Mouse (Mus musculus) left cerebral cortex, postnatal 14 days (tissue): ENCODE measurements around the gene Ube2t. TPM values are rescaled to one million over a fixed set of nuclear protein-coding genes. Genes with fewer than 3 reads are reported as not detected.

Source experiments
- DNase-seq, 2 experiments: peaks; one replicate each; pipeline ENCODE4 v3.0.0; 2021 to 2022; ENCODE audit warnings: low spot score in 2 of 2, mixed read lengths in 1 of 2
- intact Hi-C: fragments of 180-260 bp; cut with DNase I; formaldehyde crosslinking; loops from one replicate; pipeline ENCODE4 v1.15.1; 2025
- long read RNA-seq, 2 experiments: library from polyadenylated mRNA; stranded (forward); transcript quantifications; one replicate each; pipeline ENCODE4 v2.0.0; 2021
- total RNA-seq, 2 experiments: library from RNA; stranded (reverse); gene quantifications; 2 replicates each; pipeline ENCODE4 v1.2.3; 2021

Ube2t gene
- 1 to 10 TPM; 2.7 to 3.4 TPM for total RNA-seq
- long read RNA-seq, experiment 1, partial matches to known transcripts: 0 of 3 reads
- long read RNA-seq, experiment 1, other reads (novel, unspliced or antisense): 2 of 3 reads
- long read RNA-seq, experiment 2, partial matches to known transcripts: 0 of 1 reads
- long read RNA-seq, experiment 2, other reads (novel, unspliced or antisense): 1 of 1 reads

- peak; percentile 96 for DNase-seq
- intact Hi-C loops: no loop called here
Observed at GRCm38 (mm10) chr1:134962053-134962803, at the start of gene Ube2t. Gene Ube2t, plus strand, starts transcription at chr1:134962565.

GRCm38 (mm10) chr1:134913535-134913934 is 48.8 kb upstream of the Ube2t start:
- intact Hi-C loops: no loop called here
- DNase-seq: no peak

GRCm38 (mm10) chr1:134915421-134915820 is 46.9 kb upstream of the Ube2t start:
- intact Hi-C loops: loop anchor here (5.0 kb wide), 1 partner anchor 37 kb away; no protein-coding TSS in a partner anchor
- no peak for DNase-seq

GRCm38 (mm10) chr1:134919010-134919409 is 43.4 kb upstream of the Ube2t start:
- intact Hi-C loops: loop anchor here (5.0 kb wide), 1 partner anchor 33 kb away; no protein-coding TSS in a partner anchor
- no peak for DNase-seq

GRCm38 (mm10) chr1:134932431-134932830 is 29.9 kb upstream of the Ube2t start:
- DNase-seq: no peak
- intact Hi-C loops: no loop called here

- no peak for DNase-seq
- intact Hi-C loops: no loop called here
Observed at GRCm38 (mm10) chr1:134936335-134936734, 26.0 kb upstream of the Ube2t start.

DNA sequence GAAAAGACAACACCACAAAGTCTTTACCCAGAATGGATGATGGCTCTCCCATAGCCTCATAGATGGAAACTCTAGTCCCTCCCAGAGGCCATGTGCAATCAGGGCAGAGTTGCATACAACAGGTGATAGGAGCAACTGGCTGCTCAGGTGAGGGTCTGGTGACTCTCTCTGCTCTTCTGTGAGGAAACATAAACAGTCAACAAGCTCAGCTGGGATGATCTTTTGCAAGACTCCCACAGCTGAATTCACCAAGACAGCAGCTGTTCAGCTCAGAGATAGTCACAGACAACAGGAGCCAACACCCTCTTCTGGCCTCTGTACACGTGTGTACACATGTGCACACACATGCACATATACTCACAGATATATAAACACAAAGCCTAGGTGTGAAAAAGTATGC is 24.1 kb upstream of the Ube2t start:
- no peak for DNase-seq
- intact Hi-C loops: no loop called here

DNA sequence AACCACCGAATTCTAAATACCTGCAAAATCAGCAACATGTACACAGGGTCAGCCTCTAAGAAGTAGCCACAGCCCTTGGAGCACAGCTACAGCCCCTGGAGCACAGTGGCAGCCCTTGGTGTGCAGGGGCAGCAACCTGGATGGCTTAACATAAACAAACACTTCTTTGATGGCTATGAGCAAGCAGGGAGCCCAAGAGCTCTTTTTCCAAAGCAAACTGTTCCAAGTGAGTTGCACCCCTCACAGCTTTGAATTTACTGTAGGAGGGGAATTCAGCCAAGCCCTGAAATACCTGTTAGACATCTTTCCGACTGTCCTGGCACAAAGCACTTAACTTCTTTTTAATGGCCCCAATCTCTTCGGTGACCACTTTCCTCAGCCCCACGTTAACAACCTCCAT is 21.5 kb upstream of the Ube2t start:
- intact Hi-C loops: no loop called here
- DNase-seq: no peak

DNA sequence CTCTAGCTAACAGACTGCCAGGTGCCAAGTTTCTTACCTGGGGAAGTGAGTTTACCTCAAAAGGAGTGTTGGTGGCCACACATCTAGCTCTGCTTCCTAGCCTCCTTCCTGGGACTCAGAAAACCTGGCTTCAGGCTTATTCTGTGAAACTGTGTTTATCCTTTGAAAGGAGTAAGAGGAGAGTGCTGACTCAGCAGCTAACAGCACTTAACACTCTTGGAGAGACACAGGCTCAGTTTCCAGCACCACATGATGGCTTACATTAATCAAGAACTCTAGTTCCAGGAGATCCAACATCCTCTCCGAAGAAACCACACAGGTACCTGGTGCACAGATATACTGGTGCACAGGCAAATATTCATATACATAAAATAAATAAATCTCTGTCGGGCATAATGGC is 19.5 kb upstream of the Ube2t start:
- intact Hi-C loops: no loop called here
- DNase-seq: no peak

- DNase-seq: no peak
- intact Hi-C loops: no loop called here
Observed at GRCm38 (mm10) chr1:134947590-134947989, 14.8 kb upstream of the Ube2t start.

DNA sequence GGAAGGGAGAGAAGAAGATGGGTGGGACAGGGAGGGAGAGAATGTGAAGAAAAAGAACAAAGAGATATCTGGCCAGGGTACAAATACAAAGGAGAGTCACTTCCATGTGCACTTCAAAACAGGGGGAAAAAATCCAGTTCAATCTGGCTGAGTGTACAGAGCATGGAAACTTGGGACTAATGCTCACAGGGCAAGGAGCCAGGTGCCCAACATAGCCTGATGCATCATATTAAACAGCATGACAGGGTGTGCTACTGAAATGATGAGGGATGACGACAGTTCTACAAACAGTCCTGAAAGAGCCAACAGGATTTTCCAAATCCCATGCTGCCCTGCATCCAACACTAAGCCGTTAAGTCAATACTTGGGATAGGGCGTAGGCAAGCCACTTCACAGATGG is 12.4 kb upstream of the Ube2t start:
- no peak for DNase-seq
- intact Hi-C loops: loop anchor here (5.0 to 10.0 kb wide), 2 partner anchors 33 to 85 kb away; no protein-coding TSS in a partner anchor

DNA sequence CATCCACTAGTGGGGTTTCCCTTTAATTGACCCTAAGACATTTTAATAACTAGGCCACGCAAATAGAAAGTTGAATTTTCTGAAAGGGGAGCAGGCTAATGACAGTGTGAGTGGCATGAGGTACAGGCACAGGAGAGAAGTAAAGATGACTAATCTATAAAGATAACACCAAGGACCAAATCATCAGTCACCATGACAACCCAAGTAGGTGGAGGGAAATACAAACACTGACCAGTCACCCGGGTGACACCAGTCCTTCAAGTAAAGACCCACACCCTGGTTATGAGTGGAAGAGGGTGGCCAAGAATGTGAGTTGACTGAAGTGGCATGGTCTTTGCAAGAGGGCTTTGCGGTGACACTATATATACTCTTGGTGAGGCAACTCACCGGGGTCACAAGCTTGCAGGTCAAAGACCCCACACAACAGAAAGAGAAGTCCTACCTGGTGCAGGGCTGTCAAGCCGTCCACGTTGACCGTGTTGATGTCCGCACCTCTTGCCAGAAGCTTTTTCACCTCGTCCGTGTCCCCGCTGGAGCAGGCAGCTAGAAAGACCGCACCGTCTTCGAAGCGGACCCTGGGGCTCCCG is 7.2 kb upstream of the Ube2t start:
- no peak for DNase-seq
- intact Hi-C loops: loop anchor here (10.0 kb wide), 1 partner anchor 90 kb away; no protein-coding TSS in a partner anchor

DNA sequence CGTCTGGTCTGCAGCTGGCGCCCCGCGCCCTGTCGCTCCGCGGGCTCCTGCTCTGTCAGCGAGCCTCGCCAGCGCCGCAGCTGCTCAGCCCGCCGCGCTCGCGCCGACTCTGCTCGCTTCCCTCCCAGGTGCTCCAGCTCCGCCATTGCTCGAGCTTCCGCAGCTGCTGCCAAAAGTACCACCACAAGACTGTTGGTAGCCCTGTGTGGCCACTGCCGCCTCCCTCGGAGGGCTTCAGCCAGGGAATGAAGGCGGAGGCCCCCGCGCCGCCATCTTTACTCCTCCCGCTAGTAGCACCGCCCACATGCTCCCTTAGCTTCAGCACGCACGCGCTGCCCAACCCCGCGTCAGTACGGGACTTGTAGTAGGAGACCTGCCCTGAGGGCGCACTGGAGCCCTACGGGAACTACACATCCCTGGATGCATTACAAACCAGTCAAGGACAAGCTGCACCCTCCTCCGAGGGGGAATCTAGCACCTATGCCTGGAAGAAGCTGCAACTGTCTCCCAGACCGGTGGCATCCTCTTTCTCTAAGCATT is 6.7 kb upstream of the Ube2t start, which contains the start of gene Ppp1r12b:
TSS of gene Ppp1r12b (minus strand) at position 306 of the 540 bp plus-strand sequence.
- intact Hi-C loops: loop anchor here (10.0 kb wide), 1 partner anchor 91 kb away; no protein-coding TSS in a partner anchor
- peak; percentile 98 to 99 for DNase-seq

DNA sequence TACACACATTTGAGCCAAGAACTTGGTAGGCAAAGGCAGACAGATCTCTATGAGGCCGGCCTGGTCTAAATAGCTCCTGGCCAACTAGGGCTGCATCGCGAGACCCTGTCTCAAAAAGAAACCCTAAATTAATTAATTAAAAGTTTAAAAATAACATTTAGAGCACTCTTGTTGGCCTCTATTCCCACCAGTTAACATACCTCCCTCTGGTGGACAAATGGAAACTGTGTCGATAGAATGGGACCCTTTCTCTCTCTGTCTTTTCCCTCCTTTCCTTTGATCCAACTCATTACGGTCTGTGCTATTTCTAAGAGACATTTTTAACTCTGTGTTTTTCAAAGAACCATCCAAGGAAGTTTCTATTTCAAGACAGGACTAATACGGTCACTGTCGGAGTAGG is 1.7 kb upstream of the Ube2t start:
- intact Hi-C loops: no loop called here
- DNase-seq: no peak

DNA sequence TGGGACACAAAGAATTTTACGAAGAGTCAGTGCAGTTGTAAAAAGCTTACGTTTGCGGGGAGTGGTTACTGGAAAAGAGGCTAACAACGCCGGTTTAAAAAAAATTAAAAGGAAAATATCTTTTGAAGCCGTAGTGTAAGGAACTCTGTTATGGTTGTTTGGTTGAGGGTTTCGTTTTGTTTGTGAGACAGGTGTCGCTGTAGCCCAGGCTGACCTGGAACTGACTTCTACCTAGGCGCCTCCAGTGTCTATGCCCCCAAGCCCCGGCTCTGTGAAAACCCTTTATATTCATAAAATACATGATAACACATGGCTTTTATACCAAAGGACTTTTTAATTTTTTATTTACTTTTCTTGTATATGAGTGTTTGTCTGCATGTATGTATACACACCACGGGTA is 456 bp downstream of the Ube2t start:
- DNase-seq: no peak
- intact Hi-C loops: no loop called here

- DNase-seq: no peak
- intact Hi-C loops: no loop called here
Observed at GRCm38 (mm10) chr1:134965430-134965829, 3.1 kb downstream of the Ube2t start.

GRCm38 (mm10) chr1:134972920-134973319 is 10.6 kb downstream of the Ube2t start:
- intact Hi-C loops: loop anchor here (5.0 kb wide), 1 partner anchor 134 kb away; the partner anchor contains the start of gene Lgr6
- peak; percentile 41 to 53 for DNase-seq

DNA sequence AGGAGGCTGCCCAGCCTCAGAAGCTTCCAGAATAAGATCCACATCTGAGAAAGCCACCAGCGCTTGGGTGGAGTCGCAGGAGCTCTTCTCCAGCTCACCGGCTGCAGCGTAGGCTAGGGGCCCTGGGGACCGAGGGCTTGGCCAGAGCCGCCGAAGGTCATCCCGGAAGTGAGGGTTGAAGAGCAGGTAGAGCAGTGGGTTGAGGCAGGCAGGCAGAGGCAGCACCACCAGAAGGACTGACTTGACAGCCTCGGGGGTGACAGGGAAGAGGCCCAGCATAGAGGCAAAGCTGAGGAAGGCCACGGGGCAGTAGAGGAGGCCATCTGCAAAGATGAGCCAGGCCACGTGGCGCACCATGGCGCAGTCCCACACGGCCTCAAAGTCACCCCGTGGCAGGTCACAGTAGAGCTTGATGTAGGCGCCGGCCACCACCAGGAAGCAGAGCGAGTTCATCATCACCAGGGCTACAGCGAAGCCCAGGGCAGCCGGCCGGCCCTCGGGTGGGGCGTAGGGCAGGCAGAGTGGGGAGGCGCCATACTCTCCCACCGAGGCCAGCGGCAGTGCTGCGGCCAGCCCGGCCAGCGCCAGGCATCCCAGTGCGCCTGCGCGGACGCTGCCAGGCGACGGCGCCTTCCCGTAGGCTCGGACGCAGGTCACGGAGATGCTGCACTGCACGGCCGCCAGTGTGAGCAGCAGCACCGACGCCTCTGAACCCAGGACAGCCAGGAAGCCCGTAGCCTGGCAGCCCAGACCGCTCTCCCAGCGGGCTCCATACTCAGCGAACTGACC is 25.0 kb downstream of the Ube2t start:
- peak; percentile 30 to 64 for DNase-seq
- intact Hi-C loops: loop anchor here (10.0 kb wide), 1 partner anchor 377 kb away; no protein-coding TSS in a partner anchor

- intact Hi-C loops: loop anchor here (2.0 to 10.0 kb wide), 2 partner anchors 119 to 377 kb away; no protein-coding TSS in a partner anchor
- DNase-seq: no peak
Observed at GRCm38 (mm10) chr1:134987962-134988341, 25.6 kb downstream of the Ube2t start.
